Mouse (Mus musculus): ENCODE results near the gene Zfp644.

Gene Zfp644

GRCm38 (mm10) chr5:106652790-106653328, 44.2 kb downstream of the Zfp644 start:
- no peak for DNase-seq

GRCm38 (mm10) chr5:106652220-106652753, 44.8 kb downstream of the Zfp644 start:
- DNase-seq = no peak

- no peak for DNase-seq
Measured at GRCm38 (mm10) chr5:106649995-106650394, 47.1 kb downstream of the Zfp644 start.

GRCm38 (mm10) chr5:106649441-106649840, 47.6 kb downstream of the Zfp644 start:
- no peak for DNase-seq

- no peak for DNase-seq
Measured at GRCm38 (mm10) chr5:106643434-106643833, 53.7 kb downstream of the Zfp644 start.

GRCm38 (mm10) chr5:106641876-106642275, 55.2 kb downstream of the Zfp644 start:
- no peak for DNase-seq

- no peak for DNase-seq
Measured at GRCm38 (mm10) chr5:106640235-106640809, 56.8 kb downstream of the Zfp644 start.

GRCm38 (mm10) chr5:106639627-106640026, 57.5 kb downstream of the Zfp644 start:
- DNase-seq = no peak

- no peak for DNase-seq
Measured at GRCm38 (mm10) chr5:106636423-106636946, 60.6 kb downstream of the Zfp644 start.

- no peak for DNase-seq
Measured at GRCm38 (mm10) chr5:106628369-106629149, 68.5 kb downstream of the Zfp644 start.

GRCm38 (mm10) chr5:106623337-106623736, 73.8 kb downstream of the Zfp644 start:
- no peak for DNase-seq

GRCm38 (mm10) chr5:106622193-106622592, 74.9 kb downstream of the Zfp644 start:
- no peak for DNase-seq

- DNase-seq = no peak
Measured at GRCm38 (mm10) chr5:106620446-106620845, 76.6 kb downstream of the Zfp644 start.

- DNase-seq = no peak
Measured at GRCm38 (mm10) chr5:106615006-106615405, 82.1 kb downstream of the Zfp644 start.

- no peak for DNase-seq
Measured at GRCm38 (mm10) chr5:106614570-106614969, 82.5 kb downstream of the Zfp644 start.

- no peak for DNase-seq
Measured at GRCm38 (mm10) chr5:106612151-106612550, 84.9 kb downstream of the Zfp644 start.

- no peak for DNase-seq
Measured at GRCm38 (mm10) chr5:106608798-106609197, 88.3 kb downstream of the Zfp644 start, which contains the start of gene Gm17304. Gm17304 (plus strand) TSS chr5:106609098.

- no peak for DNase-seq
Measured at GRCm38 (mm10) chr5:106607081-106607480, 90.0 kb downstream of the Zfp644 start.

GRCm38 (mm10) chr5:106605096-106605495, 92.0 kb downstream of the Zfp644 start:
- no peak for DNase-seq

- no peak for DNase-seq
Measured at GRCm38 (mm10) chr5:106604381-106604780, 92.7 kb downstream of the Zfp644 start.

GRCm38 (mm10) chr5:106599482-106599881, 97.6 kb downstream of the Zfp644 start:
- DNase-seq = no peak

GRCm38 (mm10) chr5:106597472-106597871, 99.6 kb downstream of the Zfp644 start:
- no peak for DNase-seq

- no peak for DNase-seq
Measured at GRCm38 (mm10) chr5:106594388-106594787, 102.7 kb downstream of the Zfp644 start.

GRCm38 (mm10) chr5:106590686-106591085, 106.4 kb downstream of the Zfp644 start:
- no peak for DNase-seq
